Mouse (Mus musculus): ENCODE measurements around the gene Gm28308. TPM values are rescaled to one million over a fixed set of nuclear protein-coding genes. Genes with fewer than 3 reads are reported as not detected.

Gene Gm28308
- polyA plus RNA-seq, 1 experiment from 2014 or later = not detected

DNA sequence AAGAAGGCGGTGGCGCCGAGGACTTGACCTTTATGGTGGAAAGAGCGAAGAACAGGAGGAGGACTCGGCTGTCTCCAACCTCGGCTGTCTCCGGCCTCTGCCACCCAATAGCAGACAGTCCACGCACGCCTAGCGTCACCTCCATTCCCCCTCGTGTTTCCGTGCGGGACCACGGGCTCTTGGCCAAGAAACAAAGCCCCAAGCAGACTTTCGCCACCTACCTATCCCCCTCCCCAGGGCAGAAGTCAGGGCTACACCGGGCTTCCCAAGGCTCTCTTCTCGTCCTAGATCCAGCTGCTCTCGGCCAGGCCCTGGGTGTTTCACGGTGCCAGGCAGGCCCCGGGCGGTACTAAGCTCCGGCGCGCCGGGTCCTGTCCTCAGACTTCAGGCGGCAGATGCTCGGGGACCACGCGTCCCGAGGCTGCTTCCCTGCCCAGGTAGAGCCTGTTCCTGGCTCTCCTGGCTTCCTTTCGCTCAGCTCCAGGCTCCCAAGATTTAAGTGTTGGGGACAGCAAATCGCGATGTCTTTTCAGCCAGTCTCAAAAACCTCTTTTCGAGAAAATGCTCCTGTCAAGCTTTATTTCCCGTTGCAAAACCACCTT is 39.7 kb upstream of the Gm28308 start:
- Histone ChIP-seq H3K36me3 (no peaks in the 10 kb centered on the region), H3K4me2 (no peak overlapping the region), H3K4me3 (0 out of 2 replicates have a peak overlapping the region, but pooled peaks have one; percentile 1), H3K9ac (no peak overlapping the region), H3K4me1 (replicated peaks) (peaks cover 4% of the 10 kb centered on the region; the same call in 1 of the 2 replicates), H3K27ac (ENCODE audit: poor library complexity, severe bottlenecking) (no peak overlapping the region), H3K27me3 (replicated peaks) (peaks cover 79% of the 10 kb centered on the region), H3K9me3 (replicated peaks) (no peaks in the 10 kb centered on the region)
- WGBS = under 1% methylated on average over 35 of the region's 35 CpGs
- ATAC-seq (ENCODE audit: insufficient number of reproducible peaks, low FRiP score) = no peak

GRCm38 (mm10) chr6:52252016-52252774 is 39.1 kb upstream of the Gm28308 start:
- no peak overlapping the region for H3K9ac ChIP-seq
- peaks cover 83% of the 10 kb centered on the region for H3K27me3 ChIP-seq (replicated peaks)
- no peak overlapping the region for H3K27ac ChIP-seq (ENCODE audit: poor library complexity, severe bottlenecking)
- H3K4me3 ChIP-seq = no peak overlapping the region
- H3K4me2 ChIP-seq = no peak overlapping the region
- no peaks in the 10 kb centered on the region for H3K36me3 ChIP-seq
- WGBS = 2% methylated on average over 24 of the region's 24 CpGs
- H3K9me3 ChIP-seq (replicated peaks) = no peaks in the 10 kb centered on the region
- peaks cover 4% of the 10 kb centered on the region; the same call in 1 of the 2 replicates for H3K4me1 ChIP-seq (replicated peaks)
- no peak for ATAC-seq (ENCODE audit: insufficient number of reproducible peaks, low FRiP score)

DNA sequence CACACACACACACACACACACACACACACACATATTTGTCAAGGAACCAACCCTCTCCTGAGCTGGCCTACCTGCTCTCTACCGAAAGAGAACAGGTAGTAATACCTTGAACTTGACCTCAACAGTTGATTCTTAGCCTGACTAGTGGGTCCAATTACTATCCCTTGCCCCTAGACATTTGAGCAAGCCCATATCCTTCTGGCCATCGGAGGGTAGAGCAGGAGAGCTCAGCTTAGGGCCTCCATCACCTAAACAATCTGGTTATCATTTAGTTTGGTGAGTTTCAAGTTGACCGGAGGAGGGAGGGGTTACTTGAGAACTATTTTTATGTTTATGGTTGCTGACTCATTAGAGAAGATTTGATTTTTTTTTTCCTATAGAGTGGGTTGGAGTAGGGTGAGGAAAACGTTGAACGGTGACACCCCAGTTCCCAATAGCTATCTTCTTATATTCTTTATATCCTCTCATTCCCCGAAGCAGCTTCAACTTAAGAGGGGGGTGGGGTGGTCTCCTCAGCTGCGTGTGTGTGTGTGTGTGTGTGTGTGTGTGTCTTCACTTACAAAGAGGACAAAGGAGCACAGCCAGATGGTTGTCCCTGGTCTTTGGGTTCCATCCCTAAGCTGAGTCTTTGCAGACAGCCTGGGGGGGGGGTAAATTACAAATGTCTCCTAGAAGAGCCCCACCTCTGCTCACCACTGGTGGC is 38.2 kb upstream of the Gm28308 start:
- peaks cover 85% of the 10 kb centered on the region for H3K27me3 ChIP-seq (replicated peaks)
- H3K4me2 ChIP-seq = no peak overlapping the region
- peaks cover 6% of the 10 kb centered on the region; the same call in 1 of the 2 replicates for H3K4me1 ChIP-seq (replicated peaks)
- H3K9me3 ChIP-seq (replicated peaks) = no peaks in the 10 kb centered on the region
- 10% methylated on average over 7 of the region's 7 CpGs for WGBS
- no peak overlapping the region for H3K27ac ChIP-seq (ENCODE audit: poor library complexity, severe bottlenecking)
- H3K4me3 ChIP-seq = no peak overlapping the region
- ATAC-seq (ENCODE audit: insufficient number of reproducible peaks, low FRiP score) = no peak
- H3K36me3 ChIP-seq = no peaks in the 10 kb centered on the region
- no peak overlapping the region for H3K9ac ChIP-seq

DNA sequence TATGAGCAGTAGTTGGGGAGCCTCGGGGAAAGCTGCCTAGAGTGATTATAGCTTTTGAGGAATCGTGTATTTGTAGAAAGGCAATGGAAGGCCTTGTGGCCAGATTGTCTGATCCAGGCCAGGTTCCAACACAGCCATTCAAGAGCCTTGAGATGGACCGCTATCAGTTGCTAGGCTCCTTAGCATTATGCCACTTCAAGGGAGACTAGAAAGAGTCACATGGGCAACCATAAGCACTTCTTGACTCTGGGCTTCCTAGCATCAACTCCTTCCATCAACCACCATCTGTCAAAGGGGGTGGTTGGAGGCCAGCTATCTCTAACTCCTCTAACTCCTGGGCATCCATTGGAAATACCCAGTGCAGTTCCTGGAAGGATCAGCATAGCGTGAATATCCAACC is 36.7 kb upstream of the Gm28308 start:
- Histone ChIP-seq H3K27ac (ENCODE audit: poor library complexity, severe bottlenecking) (no peak overlapping the region), H3K4me3 (no peak overlapping the region), H3K36me3 (no peaks in the 10 kb centered on the region), H3K27me3 (replicated peaks) (peaks cover 92% of the 10 kb centered on the region), H3K9me3 (replicated peaks) (no peaks in the 10 kb centered on the region), H3K4me2 (no peak overlapping the region), H3K9ac (no peak overlapping the region), H3K4me1 (replicated peaks) (peaks cover 11% of the 10 kb centered on the region; the same call in 1 of the 2 replicates)
- ATAC-seq (ENCODE audit: insufficient number of reproducible peaks, low FRiP score) = no peak
- WGBS = 1% methylated on average over 4 of the region's 4 CpGs

DNA sequence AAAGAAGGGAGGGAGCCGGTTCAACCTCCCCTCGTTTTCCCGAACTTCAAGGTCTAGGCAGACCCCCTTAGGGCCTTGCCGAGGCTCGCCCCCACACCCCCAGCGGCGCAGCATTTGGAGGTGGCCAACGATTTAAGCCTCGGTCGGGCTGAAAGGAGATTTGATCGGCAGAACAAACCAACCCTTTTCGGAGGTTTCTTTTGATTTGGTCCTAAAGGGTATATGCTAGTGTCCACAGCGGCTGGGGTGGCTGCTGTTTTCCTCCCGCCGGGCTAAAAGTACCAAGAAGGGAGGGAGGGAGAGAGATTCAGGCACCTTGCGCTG is 36.2 kb upstream of the Gm28308 start:
- no peak for ATAC-seq (ENCODE audit: insufficient number of reproducible peaks, low FRiP score)
- Histone ChIP-seq H3K4me2 (no peak overlapping the region; the same call in 1 of the 2 replicates), H3K4me1 (replicated peaks) (peaks cover 12% of the 10 kb centered on the region; the same call in 1 of the 2 replicates), H3K9ac (no peak overlapping the region), H3K9me3 (replicated peaks) (no peaks in the 10 kb centered on the region), H3K27ac (ENCODE audit: poor library complexity, severe bottlenecking) (no peak overlapping the region), H3K4me3 (no peak overlapping the region), H3K36me3 (no peaks in the 10 kb centered on the region), H3K27me3 (replicated peaks) (peaks cover 95% of the 10 kb centered on the region)
- WGBS = 1% methylated on average over 16 of the region's 16 CpGs

DNA sequence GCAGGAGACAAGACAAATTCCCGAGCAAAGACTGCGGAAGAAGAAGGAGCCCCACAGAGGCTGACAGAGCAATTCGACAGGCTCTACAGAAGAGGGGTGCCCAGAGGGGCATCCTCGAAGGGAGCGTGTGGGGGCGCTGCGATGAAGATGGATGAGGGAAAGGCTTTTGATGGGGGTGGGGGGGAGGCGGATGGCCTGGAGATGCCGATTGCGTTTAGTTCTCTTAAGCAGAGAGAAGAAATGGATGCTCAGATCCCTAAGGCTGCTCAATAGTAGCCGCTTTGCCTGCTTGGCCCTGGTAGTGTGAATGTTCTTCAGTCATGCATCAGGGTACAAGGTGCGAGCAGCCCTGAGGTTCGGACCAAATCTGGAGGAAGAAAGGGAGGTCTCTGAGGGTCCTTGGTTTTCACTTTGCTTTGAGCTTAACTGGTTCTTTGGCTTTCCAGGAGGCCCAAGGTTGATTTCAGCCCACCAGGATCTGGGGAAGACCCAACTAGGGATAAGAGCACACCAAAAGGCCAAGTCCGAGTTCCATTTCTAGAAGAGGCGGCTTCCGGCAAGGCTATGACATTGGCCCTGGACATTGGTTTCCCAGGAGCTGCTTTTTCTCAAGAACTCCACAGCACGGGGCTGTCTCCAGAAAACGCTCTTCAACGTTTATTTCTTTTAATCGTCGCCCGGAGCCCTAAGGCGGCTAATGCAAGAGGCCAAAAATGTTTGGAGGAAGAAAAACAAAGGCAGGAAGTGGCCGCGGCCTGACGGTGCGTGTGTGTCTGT is 35.7 kb upstream of the Gm28308 start:
- ATAC-seq (ENCODE audit: insufficient number of reproducible peaks, low FRiP score) = no peak
- H3K9ac ChIP-seq = no peak overlapping the region
- H3K4me1 ChIP-seq (replicated peaks) = peaks cover 12% of the 10 kb centered on the region; the same call in 1 of the 2 replicates
- no peaks in the 10 kb centered on the region for H3K9me3 ChIP-seq (replicated peaks)
- H3K4me2 ChIP-seq = no peak overlapping the region; the same call in 1 of the 2 replicates
- no peak overlapping the region for H3K27ac ChIP-seq (ENCODE audit: poor library complexity, severe bottlenecking)
- under 1% methylated on average over 27 of the region's 27 CpGs for WGBS
- H3K36me3 ChIP-seq = no peaks in the 10 kb centered on the region
- no peak overlapping the region for H3K4me3 ChIP-seq
- peaks cover 95% of the 10 kb centered on the region for H3K27me3 ChIP-seq (replicated peaks)

DNA sequence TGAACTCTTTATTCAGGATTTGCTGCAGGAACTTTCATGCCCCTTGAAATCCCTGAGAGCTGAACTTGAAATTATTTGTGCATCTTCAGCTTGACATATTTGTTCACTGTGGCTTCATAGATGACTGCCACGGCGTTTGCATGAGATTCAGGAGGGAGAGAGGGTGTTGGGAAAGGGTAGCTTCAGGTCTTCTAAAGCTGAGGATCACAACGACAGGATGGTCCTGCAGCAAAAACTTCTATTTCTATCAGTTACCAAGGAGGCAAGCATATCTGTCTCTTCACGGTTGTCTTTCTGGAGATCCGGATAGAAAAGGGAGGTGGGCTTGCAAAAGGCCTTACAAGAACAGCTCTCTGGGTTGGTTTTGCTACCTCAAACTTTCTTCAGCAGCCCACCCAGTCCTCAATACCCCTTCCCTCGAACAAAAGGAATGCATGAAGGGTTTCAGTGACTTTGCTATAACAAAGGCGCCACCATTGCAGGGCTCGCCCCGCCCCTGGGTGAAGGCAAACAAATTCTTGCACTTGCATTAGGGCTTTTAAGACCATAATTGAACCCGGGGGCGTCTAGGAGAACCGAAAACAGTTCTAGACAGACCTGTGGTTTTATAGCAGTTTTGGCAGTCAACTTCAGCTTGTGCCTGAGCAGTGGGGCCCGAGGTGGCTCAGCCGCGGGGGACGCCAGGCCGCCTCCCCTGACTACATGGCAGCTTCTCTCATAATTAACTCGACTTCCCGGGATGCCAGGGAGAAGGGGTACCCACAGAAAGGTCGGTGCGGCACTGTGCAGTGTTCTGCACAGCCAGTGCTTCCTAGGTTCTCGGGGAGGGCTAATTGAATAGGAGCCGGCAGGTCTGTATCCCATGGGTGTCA is 34.9 kb upstream of the Gm28308 start:
- no peaks in the 10 kb centered on the region for H3K36me3 ChIP-seq
- 0 out of 2 replicates have a peak, but pooled peaks cover 8% of the 10 kb centered on the region for H3K4me1 ChIP-seq (replicated peaks)
- 1% methylated on average over 23 of the region's 23 CpGs for WGBS
- no peak overlapping the region for H3K4me2 ChIP-seq
- no peaks in the 10 kb centered on the region for H3K9me3 ChIP-seq (replicated peaks)
- no peak overlapping the region for H3K27ac ChIP-seq (ENCODE audit: poor library complexity, severe bottlenecking)
- ATAC-seq (ENCODE audit: insufficient number of reproducible peaks, low FRiP score) = no peak
- no peak overlapping the region for H3K9ac ChIP-seq
- H3K4me3 ChIP-seq = no peak overlapping the region
- peaks cover 96% of the 10 kb centered on the region for H3K27me3 ChIP-seq (replicated peaks)

GRCm38 (mm10) chr6:52246916-52247315 is 33.8 kb upstream of the Gm28308 start:
- H3K27me3 ChIP-seq (replicated peaks) = peaks cover 96% of the 10 kb centered on the region
- no peak overlapping the region for H3K4me3 ChIP-seq
- H3K9ac ChIP-seq = no peak overlapping the region

DNA sequence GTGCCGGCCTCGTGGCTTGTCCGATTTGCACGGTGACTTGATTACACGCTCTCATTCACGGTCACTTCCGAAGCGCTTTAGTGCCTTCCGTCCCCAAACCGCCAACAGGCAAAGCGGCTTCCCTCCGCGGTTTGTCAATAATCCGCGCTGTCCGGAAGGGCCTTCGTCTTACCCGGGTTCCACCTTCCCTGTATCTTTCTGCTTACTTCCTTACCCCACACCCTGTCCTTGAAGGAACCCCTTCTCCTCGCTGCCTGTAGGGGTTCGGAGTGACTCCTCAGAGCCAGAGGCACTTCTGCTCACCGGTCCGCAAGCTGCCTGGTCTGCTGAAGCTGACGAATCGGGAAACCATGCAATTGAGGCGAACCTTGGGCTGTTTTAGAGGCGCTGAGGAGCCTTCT is 33.3 kb upstream of the Gm28308 start:
- Histone ChIP-seq H3K4me3 (no peak overlapping the region), H3K4me2 (no peak overlapping the region), H3K27ac (ENCODE audit: poor library complexity, severe bottlenecking) (no peak overlapping the region), H3K36me3 (no peaks in the 10 kb centered on the region), H3K27me3 (replicated peaks) (peaks cover 96% of the 10 kb centered on the region), H3K4me1 (replicated peaks) (0 out of 2 replicates have a peak, but pooled peaks cover 8% of the 10 kb centered on the region), H3K9me3 (replicated peaks) (no peaks in the 10 kb centered on the region), H3K9ac (no peak overlapping the region)
- no peak for ATAC-seq (ENCODE audit: insufficient number of reproducible peaks, low FRiP score)
- WGBS = under 1% methylated on average over 26 of the region's 26 CpGs

More at GRCm38 (mm10) chr6:52246916-52247315, 33.8 kb upstream of the Gm28308 start:
- ATAC-seq (ENCODE audit: insufficient number of reproducible peaks, low FRiP score) = no peak
- H3K4me1 ChIP-seq (replicated peaks) = 0 out of 2 replicates have a peak, but pooled peaks cover 8% of the 10 kb centered on the region
- no peak overlapping the region for H3K27ac ChIP-seq (ENCODE audit: poor library complexity, severe bottlenecking)
- no peak overlapping the region for H3K4me2 ChIP-seq
- H3K36me3 ChIP-seq = no peaks in the 10 kb centered on the region
- WGBS = 4% methylated on average over 3 of the region's 3 CpGs
- no peaks in the 10 kb centered on the region for H3K9me3 ChIP-seq (replicated peaks)

DNA sequence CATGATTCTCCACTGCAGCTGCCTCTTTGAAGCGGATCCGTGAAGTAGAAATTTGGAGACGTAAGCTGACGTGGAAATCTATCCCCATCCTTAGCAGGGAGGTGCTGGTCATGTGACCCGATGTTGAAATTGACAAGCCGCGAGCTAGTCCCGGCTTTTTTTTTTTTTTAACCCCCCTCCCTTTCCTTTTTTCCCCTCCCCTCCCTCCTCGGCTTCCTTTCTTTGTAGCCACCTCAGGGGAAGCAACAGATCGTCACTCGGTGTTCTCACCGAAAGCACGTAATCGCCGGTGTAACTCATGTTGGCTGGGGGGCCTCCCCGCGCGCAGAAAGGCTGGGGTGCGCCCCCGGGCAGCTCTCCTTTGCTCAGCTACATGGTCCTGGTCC is 32.6 kb upstream of the Gm28308 start, which contains the start of gene Hoxa11:
Gene Hoxa11, minus strand, starts transcription at position 54 of the 386 bp plus-strand sequence.
- ATAC-seq (ENCODE audit: insufficient number of reproducible peaks, low FRiP score) = no peak

More for the DNA sequence above, 32.6 kb upstream of the Gm28308 start, which contains the start of gene Hoxa11:
- under 1% methylated on average over 20 of the region's 20 CpGs for WGBS
- peak within 1 kb of the TSS; percentile 16 for H3K4me3 ChIP-seq
- H3K4me2 ChIP-seq = peak within 1 kb of the TSS; percentile 42
- 0 out of 2 replicates have a peak, but pooled peaks cover 8% of the 10 kb centered on the region for H3K4me1 ChIP-seq (replicated peaks)
- H3K9me3 ChIP-seq (replicated peaks) = no peaks in the 10 kb centered on the region
- H3K9ac ChIP-seq = no peak within 1 kb of the TSS
- peaks cover 96% of the 10 kb centered on the region for H3K27me3 ChIP-seq (replicated peaks)
- H3K27ac ChIP-seq (ENCODE audit: poor library complexity, severe bottlenecking) = no peak within 1 kb of the TSS
- H3K36me3 ChIP-seq = no peaks in the 10 kb centered on the region

All from heart, embryonic 12.5 days (tissue).